Mouse (Mus musculus): Measurements from ENCODE around the gene B3gntl1.

B3gntl1 gene

GRCm38 (mm10) chr11:121649900-121650299 lies 23.1 kb downstream of the B3gntl1 start:
- DNase-seq (ENCODE audit: extremely low spot score, low spot score), result no peak

DNA sequence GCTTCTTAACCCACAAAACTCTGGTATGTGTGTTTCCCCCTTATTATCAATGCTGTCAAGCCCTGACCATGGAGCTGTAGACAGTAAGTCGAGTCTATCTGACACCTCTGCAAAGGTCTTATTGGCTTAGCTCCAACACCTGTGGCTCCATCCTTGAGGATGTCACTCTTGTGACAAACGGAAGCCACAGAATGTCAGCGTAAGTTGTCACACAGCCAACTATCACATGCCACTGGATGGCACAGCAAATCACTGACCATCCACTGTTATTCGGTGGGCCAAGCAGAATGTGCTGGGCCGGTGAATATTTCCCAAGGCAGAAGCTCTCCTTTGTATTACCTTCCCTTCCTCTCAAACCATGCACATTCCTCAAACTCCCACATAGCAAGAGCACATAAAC lies 24.8 kb downstream of the B3gntl1 start:
- DNase-seq (ENCODE audit: extremely low spot score, low spot score), result no peak

GRCm38 (mm10) chr11:121647321-121647720 lies 25.6 kb downstream of the B3gntl1 start:
- no peak for DNase-seq (ENCODE audit: extremely low spot score, low spot score)

- DNase-seq (ENCODE audit: extremely low spot score, low spot score), result no peak
Observed at GRCm38 (mm10) chr11:121645394-121645793, 27.6 kb downstream of the B3gntl1 start.

DNA sequence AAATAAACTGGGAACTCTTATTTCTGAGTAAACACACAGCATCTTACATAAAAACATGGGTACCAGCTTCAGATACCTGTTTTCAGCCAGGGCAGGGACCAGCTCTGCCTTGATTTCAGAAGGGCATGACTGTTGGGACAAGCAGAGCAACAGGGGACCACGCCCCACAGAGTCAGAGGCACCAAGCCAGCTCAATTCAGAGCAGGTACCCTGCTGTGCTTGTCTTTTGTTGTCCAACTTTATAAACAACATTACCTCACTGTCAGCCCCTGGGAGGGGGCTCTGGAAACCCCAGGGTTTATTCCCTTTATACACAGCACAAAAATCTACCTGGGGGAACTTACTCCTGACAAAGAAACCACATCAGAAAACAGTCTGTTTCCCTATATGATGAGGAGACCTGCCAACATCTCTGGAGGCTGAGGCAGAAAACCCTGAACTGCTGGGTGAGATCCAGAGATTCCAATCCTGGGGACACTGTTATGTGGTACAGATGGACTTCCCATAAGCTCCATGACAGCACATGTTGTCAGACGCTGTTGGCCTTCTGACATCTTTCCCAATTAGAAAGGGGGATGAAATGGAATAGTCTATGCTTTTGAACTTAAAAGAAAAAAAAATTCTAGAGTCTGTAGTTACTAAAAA lies 31.3 kb downstream of the B3gntl1 start:
- DNase-seq (ENCODE audit: extremely low spot score, low spot score), result no peak

DNA sequence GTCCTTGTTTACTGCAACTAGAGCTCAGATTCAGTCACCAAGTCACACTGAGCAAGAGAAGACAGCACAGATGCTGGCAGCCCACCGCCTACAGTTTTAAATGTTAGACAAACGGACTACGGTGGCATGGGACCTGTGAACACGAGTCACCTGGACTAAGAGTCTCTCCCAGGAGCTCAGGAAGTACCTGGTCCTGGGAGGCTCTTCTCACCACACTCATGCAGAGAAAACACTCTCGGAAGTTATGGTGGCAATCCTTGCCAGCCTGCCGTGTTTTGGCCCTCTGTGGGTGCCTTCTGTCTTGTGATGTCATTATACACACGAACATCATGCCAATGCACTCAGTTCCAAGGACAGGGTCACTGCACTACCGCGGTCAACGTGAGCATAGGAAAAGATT lies 36.3 kb downstream of the B3gntl1 start:
- no peak for DNase-seq (ENCODE audit: extremely low spot score, low spot score)

DNA sequence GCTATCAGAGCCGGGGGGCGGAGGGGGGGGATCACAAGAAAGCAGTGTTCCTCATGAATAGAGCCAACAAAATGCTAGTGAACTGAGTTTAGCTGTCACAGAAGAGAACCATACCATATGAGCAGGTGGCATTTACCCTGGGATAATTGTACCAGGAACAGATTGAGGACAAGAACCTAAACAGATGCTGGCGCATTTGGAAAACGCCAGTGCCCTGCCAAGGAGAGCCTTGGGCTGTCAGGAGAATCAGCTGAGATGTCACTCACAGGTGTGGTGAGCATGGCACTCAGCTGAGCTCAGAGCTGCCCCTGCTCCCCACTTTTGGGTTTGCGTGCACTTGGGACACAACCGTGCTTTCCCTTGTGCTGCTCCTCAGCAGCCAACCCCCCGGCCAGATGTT lies 41.5 kb downstream of the B3gntl1 start:
- no peak for DNase-seq (ENCODE audit: extremely low spot score, low spot score)

GRCm38 (mm10) chr11:121630406-121630805 lies 42.5 kb downstream of the B3gntl1 start:
- no peak for DNase-seq (ENCODE audit: extremely low spot score, low spot score)

DNA sequence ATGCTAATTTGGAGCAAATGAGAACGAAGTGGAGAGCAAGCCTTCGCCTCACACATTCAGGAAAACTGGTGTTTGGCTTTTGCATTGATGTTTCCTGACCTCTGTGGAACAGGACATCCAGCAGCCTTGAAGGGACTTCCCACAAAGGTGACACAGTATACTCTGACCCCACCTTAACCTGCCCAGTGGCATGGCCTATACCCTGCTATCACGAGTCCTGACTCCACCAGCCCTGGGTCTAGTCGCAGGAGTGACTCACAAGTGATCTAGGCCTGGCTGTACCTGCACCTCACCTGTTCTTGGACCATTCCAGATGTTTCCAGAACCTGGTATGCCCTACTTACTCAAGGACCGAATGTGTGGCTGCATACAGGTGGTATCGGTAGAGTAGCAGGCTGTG lies 43.4 kb downstream of the B3gntl1 start:
- no peak for DNase-seq (ENCODE audit: extremely low spot score, low spot score)

DNA sequence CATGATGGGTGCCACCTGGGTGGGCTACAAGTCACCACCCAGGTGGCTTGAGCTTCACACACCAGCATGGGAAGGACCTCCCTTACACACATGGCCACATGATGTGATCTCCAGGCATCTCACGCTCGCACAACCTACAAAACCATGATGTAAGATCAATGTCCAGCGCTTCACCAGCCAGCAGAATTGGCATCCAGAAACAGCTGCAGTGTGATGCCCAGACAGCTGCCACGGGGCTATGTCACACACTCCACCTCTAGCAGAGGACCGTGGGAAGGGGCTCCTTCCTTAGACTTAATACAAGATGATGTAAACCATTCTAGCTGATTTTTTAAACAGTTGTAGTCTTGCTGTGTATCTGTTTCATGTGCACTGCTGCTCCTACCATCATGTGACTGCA lies 45.4 kb downstream of the B3gntl1 start:
- DNase-seq (ENCODE audit: extremely low spot score, low spot score), result no peak

- no peak for DNase-seq (ENCODE audit: extremely low spot score, low spot score)
Observed at GRCm38 (mm10) chr11:121625007-121625406, 47.9 kb downstream of the B3gntl1 start.

GRCm38 (mm10) chr11:121617371-121617770 lies 55.6 kb downstream of the B3gntl1 start:
- DNase-seq (ENCODE audit: extremely low spot score, low spot score), result no peak

DNA sequence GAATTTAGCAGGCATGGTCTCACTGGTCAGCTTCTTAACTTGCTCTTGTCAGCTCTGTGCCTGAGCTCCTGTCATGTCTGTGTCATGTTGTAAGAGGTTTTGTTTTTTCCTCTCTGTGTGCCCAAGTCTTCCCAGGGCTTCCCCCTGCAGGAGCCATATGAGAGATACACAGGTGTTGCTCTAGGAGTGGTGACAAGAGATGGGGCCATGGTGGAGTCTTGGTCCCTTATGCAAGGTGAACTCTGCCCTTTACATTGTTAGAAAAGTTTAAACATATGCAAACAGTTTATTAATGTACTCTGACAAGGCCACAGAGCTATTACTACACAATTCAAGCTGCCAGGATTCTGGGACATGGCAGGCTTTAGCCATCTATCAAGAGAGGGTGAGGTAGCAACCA lies 56.5 kb downstream of the B3gntl1 start:
- DNase-seq (ENCODE audit: extremely low spot score, low spot score), result no peak

DNA sequence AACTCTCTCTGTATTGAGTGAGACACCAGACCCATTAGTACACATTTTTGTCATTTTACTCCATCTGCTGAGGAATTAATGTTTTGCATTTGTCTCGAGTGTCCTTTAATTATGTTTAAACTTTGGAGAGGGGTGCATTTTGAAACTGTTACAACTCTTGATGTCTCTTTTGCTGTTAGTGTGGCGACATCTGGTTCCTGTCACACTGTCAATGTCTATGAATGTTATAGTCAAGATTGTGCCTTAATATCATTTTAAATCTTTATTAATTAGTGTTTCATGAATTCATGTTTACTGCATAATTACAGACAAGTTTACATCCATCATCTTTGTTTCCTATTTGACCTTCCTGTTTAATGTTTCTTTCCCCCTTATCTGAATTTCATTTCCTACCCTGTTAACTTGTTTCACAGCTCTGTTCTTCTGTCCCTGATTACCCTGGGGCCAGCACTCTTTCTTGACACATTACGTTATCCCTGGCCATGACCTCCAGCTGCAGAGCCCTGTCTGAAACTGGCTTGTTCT lies 56.9 kb downstream of the B3gntl1 start:
- no peak for DNase-seq (ENCODE audit: extremely low spot score, low spot score)

DNA sequence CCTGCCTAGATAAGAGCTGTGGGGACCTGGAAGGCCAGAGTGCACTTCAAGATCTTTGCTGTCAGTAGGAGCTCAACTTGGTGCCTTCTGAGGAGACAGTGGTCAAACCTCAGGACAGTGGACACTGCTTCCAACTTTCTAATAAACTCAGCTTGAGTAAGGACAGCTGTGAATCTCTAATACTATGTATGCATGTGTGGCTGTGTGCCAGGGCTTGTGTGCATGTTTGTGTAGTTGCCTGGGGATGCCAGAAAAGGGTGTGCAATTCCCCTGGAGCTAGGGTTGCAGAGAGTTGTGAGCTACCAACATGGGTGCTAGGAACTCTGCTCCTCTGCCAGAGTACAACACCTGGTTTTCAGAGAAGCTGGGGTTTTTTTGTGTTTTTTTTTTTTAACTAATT lies 62.0 kb downstream of the B3gntl1 start:
- no peak for DNase-seq (ENCODE audit: extremely low spot score, low spot score)

DNA sequence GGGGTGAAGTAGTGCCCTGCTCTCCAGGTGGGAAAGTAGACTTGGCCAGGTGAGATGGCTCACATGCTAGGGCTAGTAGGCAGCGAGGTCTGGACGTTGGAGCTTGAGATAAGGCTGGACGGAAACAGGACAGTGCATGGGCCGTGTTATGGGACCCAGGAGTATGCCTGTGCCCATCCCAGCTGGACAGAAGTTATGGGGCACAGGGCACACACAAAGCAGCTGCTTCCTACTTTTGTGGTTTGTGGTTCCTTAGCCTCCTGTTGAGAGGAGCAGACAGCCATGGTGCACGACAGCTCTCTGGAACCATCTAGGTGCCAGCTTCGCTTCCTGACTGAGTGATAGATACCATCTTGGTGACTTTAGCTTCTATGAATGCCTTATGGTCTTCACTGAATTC lies 67.3 kb downstream of the B3gntl1 start:
- DNase-seq (ENCODE audit: extremely low spot score, low spot score), result no peak

GRCm38 (mm10) chr11:121601422-121601821 lies 71.5 kb downstream of the B3gntl1 start:
- DNase-seq (ENCODE audit: extremely low spot score, low spot score), result no peak

DNA sequence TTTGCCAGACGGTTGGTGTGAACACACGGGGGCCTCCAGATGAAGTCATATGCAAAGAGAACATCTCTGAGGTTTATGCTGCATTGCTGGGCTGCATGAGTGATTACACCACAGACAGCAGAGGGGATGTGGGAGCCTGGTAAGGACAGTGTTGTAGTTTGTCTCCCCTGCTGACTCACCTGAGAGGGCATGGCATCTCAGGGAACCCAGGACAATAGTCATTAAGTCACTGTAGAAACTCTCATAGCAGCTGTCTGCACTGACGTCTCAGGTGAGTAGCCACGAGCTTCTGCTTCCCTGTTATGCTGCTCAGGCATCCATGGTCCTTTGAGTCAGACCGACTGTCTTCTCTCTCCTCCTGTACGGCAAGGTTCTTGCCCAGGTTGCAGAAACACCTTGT lies 75.7 kb downstream of the B3gntl1 start:
- DNase-seq (ENCODE audit: extremely low spot score, low spot score), result no peak

DNA sequence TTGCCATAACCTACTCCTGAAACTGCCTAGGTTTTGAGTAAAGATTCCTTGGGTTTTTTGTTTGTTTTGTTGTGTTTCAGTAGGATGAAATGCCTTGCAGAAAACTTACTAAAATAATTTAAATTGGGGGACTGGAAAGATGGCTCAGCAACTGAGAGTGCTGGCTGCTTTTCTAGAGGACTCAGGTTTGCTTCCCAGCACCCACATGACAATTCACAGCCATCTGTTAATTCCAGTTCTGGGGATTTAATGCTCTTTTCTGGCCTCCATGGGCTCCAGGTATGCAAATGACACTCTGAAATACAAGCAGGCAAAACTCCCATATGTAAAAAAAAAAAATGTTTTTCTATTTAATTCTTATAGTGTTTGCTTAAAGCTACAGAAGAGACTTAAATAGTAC lies 91.1 kb downstream of the B3gntl1 start:
- no peak for DNase-seq (ENCODE audit: extremely low spot score, low spot score)

Measured in neural tube, embryonic 10.5 days (tissue).